Mouse (Mus musculus) cerebellum, postnatal 25 days (tissue): ENCODE results near the gene Igf2r.
A peak's percentile ranks its signal among the peaks of the same experiment; 100 is the strongest.

Source experiments
- DNase-seq, 2 experiments: peaks; one replicate each; pipeline ENCODE4 v3.0.0; 2021; ENCODE audit warnings: mixed read lengths in 2 of 2

Igf2r gene

DNA sequence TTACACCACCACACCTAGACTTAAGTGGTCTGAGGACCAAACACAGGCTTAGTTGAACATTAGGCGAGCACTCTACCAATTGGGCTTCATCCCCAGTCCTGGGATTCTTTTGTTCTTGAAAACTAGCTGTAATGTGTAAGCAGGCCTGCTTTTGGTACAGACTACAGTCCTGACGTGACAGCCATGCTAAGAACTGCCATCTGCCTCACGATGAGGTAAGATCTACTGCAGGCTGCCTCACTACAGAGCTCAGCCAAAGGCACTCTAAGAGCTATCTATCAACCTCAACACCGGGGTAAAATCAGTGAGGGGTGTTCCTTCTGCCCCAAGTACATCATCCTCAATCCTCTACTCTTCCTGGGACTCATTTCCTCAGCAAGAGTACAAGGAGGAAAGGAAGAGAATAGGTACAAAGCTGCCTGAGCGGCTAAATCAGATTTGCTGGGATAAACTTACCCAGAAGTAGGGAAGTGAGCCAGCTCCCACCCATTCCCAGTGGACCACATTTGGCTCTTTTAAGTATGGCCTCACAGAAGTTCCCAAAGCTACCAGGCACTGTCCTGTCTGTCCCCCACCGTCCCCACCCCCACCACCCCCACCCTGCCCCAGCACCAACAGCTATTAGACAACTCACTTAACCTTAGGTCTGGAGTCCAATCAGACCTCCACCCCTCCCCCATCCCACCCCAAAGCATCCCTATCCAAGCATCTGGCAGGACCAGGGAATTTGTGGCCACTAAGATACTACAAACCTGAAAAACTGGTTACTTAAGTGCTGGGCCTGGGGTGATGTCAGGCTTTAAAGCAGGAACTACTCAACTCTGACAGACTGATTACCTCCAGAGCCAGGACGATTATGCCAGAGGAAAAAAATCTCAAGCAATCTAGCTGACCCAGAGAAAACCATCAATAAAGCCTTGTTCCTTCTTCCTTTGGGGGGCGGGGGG lies 19.8 kb downstream of the Igf2r start:
- no peak for DNase-seq

DNA sequence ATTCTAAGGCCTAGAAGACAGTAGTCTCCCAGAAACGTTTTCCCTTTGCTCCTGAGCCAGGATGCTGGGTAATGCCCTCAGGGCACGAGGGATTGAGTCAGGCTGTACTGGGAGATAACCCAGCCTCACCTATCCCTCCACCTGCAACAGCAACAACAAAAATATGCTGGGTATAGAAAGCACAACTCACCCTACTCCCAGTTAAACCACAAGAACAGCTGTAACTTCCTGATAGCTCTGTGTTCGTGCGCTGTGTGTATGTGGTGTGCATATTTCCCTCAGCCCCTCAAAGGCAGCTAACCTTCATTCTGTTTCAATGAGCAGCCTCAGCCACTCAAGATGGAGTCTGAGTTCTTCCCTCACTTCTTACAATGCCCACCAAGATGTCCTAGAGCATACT lies 23.7 kb downstream of the Igf2r start:
- no peak for DNase-seq

DNA sequence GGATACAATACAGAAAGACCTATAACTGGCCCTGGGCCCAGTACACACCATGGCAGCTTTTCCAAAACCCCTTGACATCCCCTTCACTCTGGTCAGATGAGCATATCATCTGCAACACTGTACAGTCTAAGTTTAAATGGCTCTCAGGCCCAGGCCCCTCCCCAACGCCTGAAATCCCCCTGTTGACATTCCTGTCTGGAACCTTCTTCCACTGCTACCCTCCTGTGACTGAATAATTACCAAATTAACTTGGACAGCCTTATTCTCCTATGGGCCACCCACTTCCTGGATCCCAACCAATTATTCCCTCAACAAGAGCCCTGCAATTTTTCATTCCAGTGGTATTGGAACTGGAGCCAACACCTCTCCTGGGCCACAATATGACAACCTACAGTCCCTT lies 25.4 kb downstream of the Igf2r start:
- no peak for DNase-seq

DNA sequence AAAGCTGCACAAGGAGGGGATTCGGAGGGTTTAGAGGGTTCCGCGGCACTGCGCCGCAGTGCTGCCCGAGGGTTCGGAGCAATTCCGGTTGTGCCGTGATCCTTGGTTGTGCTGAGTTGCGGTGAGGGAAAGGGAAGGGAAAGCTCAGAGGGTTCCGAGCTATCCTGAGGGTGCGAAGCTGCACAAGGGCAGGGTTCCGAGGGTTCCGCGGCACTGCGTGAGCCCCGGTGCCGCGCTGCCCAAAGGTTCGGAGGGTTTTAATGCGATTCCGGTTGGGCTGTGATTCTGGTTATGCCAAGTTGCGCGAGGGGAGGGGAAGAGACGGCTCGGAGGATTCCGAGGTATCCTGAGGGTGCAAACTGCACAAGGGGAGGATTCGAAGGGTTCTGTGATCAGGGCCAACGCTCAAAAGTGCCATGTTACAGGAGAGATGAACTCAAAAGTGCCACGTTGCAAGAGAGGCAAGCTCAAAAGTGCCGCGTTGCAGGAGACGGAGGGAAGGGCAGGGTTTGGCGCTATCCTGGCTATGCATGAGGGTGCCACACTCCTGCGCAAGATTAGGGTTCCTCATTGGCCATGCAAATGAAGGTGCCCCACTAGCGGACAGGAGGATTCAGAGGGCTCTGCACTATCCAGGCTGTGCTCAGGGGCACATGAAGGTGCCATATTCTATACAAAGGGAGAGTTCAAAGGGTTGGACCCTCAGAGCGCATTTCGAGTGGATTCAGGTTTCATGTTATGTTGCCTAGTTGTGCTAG lies 27.1 kb downstream of the Igf2r start:
- peak; percentile 62 for DNase-seq

DNA sequence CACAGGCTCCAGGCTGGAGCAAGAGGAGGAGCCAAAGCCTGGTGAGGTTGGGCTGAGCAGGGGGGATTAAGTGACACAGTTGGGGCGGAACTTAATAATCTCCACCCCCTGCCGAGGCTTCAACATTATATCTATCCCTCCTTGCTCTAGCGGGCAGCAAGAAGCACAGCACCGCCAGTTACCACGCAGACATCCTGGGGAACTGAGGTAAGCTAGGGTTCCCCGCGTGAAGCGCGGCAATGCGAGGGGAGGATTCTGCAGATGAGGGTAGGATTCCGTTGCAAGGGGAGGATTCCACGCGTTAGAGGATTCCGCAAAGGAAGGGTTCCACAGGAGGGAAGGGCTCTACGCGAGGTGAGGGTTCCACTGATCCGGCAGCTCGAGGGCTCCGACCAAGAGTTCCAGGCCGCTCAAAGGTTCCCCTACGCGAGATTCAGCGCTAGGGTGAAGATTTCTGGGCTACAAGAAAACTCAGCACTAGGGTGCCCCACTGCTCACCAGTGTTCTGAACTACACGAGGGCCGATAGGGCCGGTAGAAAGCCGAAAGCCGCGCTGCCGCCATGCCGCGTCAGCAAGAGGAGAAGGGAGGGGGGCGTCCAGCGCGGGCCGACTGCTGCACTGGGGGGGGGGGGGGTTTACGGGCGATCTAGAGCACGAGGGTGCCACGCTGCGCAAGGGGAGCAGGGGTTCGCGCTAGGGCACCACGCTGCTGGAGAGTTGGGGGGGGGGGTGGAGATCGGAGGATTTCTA lies 28.1 kb downstream of the Igf2r start:
- peak; percentile 73 to 76 for DNase-seq

DNA sequence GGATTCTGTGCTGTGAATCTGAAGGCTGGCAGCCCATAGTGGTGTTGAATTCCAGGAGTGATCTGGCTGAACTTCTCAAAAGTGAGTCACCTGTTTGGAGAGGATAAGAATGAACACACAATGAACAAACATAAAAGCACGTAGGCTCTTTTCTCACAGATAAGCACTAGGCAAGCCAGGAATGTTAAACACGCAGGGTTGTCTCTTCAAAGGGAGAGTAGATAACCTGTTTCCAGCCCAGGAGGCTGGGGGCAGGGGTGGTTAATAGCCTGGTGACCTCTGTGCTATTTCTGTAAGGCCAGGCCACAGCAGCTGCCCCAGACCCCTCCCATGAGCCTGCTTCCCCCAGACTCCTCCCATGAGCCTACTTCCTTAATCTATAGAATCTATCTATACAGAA lies 29.1 kb downstream of the Igf2r start:
- no peak for DNase-seq

DNA sequence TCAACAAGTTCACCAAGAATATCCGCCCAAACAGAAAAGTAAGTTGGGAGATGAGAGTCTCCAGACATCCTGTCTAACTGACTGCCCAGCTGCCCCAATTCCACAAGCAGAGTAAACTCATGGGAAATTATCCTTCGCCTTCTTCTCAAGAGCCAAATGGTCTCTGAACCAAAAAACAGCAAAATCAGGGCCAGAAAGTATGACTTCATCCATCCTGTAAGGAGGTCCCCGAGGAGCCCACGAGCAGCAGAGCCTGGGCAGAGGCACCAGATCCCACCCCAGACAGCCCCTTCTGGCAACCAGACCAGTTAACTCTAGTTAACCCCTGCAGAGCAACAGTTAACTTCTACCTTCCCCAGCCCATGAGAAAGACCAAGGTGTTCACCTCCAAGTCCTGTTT lies 29.9 kb downstream of the Igf2r start:
- DNase-seq, result no peak

DNA sequence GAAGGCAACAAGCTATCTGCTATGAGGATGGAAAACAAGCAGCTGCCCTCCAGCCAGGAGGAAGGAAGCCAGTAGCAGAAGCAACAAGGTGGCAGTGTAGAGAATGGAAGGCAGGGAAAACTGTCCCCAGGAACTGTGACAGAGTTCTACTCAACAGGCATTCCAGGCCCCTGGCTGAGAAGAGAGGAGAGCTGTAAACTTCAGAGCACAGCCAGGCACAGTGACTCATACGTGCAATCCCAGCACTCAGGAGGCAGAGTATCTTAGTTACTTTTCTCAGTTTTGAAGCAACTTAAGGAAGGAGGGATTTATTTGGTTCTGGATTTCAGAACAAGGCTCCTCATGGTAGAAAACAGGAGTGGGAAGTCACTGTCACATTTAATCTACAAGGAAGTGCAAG lies 31.5 kb downstream of the Igf2r start:
- no peak for DNase-seq

DNA sequence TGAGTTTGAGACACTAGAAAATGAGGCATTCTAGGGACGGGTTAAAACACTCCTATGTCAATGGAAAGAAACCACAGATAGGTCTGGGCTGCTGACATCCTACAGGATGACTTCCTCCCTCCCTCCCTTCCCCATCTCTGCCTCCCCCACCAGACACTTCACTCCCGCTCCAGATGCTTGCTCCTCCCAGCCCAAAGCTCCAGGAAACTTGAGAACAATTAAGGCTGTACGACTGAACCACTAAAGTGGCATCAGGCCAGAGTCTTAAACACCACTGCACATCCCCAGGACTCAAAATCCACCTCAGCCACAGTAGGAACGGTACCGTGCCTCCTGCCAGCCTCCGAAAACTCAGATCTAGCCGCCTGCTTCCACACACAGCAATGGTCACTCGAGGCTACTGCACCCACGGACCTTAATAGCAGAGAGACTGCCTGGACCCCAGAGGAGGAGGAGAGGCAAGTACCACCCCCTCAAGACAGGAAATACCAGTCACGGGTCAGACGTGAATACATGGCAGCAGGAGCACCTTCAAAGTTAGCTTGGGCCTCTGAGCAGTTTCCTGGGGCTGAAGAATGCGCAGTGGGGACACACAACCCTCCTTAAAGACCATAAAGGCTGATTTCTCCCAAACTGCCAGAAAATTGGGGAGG lies 35.1 kb downstream of the Igf2r start:
- no peak for DNase-seq

DNA sequence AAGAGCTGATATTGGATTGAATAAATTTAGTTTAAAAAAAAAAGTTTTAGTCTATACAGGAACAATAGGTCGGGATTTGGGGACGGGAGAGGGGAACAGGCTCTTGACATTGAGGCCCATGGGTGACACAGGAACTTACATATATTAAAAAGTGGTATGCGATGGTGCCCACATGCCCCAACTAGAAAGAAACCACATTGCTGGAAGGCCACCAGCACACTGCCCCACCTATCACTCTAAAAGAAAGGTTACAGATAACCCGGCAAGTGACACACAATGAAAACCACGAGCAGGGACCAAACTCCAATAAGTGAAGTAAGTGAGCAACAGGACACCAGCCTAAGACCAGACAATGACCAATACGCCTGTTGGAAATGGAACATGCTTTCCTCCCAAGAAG lies 36.3 kb downstream of the Igf2r start:
- DNase-seq, result no peak

DNA sequence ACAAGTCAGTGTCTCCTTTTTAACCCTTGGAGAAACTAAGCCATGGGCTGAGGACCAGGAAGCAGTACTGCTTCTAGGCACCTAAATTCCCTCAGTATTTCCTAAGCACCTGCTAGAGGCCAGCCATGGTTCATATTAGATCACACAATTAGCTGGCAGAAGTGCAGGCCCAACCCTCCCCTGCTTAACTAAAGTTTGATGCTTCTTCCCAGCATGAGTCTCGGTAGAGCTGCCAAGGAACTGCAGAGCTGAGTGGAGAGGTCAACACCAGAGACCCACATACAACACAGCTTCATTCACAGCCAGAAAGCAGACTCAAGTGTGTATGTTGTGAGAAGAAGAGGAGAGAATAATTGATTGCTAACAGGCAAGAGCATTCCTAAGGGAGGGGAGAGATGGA lies 40.9 kb downstream of the Igf2r start:
- DNase-seq, result peak; percentile 62 to 77

DNA sequence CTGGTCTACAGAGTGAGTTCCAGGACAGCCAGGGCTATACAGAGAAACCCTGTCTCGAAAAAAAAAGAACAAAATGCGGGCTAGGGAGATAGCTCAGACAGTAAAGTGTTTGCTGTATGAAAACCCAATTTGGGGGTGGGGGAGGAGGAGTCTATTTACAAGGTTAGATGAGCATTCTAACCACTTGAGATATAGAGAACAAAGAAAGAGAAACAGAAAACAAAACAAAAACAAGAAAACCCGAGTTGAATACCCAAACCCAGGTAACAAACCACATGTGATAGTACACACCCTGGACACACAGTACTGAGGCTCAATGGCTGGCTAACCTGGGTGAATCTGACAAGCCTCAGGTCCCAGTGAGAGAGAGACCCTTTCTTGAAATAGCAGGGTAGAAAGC lies 41.7 kb downstream of the Igf2r start:
- DNase-seq, result no peak

DNA sequence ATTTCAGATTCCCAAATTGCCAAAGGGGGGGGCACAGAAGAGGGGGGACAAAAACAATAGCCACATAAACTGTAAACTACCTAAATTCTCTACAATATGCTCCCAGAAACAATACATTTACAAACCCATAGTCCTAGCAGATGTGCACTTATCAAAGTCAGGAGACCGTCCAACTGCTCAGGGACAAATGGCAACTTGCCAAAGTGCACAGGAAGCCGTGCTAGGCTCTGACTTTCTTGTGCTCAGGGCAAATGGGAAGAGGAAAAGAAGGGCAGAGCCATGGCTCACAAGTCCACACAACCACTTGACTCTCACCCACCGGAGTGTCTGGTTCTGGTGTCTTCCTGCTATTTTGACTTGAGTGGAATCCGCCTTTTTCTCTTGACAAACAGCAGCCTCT lies 43.6 kb downstream of the Igf2r start:
- DNase-seq, result peak; percentile 40 to 58

DNA sequence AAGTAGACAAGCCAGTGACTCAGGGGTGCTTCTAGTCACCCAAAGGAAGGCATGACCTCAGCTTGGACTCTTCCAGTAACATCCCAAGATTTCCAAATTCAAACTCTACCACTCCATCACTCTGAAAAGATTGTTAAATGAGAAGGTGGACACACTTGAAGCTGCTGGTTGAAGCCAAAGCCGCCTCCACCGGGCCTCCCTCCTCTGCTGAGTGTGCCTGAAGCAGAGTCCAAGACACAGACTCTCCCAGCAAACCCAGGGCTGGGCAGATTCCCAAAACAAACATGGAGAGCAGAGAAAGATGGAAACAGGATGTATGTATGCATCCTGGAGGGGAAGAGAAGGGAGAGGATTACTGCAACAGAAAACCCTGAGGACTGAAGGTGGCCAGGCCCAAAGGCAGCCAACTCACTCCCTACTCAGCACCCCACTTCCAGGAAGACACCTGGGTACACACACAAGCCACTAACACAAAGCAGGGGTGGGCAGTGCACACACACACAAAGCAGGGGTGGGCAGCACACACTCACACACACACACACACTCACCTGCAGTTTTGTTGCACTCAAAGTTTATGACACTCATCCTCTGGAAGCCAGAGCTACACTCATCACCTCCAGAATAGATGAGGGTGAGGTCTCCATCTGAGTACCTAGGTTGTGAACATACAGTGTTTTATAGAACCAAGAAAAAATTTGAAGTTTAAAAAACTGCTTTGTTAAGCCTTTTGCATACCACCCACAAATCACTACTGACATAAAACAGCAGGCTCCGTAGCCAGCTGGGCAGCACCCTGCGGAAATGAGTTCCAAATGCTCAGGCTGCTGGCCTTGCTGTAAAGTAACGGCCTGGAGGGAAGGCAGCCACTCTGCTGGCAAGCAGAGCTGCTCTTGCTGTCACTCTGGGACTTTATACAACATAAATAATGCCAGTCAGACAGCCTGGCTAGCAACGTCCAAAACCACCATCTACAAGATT lies 44.4 kb downstream of the Igf2r start:
- peak; percentile 57 to 59 for DNase-seq

DNA sequence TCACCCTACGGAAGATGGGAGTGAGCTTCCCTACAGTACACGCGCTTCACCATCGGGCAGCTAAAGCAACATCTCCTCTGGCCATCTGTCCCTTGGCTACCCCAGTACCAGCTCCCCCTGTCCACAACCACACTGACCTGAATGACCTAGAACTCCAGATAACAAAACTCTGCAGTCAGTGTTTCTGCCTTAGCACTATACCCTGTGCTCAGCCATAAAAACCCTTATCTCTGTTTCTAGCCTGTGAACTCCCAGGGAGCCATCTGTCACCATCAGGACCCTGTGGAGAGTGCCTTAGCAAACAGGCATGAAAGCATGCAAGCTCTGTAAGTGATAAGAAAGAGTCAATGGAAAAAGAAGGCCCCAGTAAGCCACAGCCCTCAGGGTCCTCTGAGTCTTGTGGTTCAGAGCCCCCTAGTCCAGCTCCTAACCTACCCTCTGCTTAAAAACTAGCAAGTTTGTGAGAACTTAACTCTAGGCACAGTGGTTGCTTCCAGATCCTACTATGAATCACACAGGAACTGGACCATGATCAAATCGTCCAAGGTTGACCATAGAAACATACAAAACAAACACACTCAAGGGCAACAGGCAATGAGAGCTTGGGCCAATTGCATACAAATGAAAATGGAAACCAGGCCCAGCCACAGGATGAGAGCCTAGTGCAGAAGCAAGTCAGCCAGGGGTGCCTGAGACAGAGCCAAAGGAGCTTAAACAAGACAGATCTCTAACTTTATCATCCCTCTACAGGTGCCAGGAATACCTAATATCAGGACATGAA lies 45.3 kb downstream of the Igf2r start:
- DNase-seq, result peak; percentile 48 to 57

DNA sequence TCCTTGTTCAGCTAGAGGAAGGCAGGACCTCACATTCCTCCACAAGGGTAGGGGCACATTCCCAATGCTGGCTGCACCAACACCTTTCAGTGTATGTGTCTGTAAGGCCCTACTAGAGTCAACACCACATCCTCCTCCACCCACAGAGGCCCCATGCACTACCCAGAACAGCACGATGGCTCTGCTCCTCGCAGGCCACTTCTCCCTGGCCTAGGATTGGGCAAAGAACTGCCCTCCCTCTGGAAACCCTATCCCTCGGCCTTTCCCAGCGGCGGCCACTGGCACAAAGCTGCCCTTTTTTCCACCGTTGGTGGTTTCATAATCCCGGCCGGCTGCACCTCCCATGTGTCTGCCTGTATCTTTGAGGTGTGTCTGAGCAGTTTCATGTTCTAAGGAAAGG lies 46.8 kb downstream of the Igf2r start:
- DNase-seq, result peak in 1 of 2 experiments; percentile 35

DNA sequence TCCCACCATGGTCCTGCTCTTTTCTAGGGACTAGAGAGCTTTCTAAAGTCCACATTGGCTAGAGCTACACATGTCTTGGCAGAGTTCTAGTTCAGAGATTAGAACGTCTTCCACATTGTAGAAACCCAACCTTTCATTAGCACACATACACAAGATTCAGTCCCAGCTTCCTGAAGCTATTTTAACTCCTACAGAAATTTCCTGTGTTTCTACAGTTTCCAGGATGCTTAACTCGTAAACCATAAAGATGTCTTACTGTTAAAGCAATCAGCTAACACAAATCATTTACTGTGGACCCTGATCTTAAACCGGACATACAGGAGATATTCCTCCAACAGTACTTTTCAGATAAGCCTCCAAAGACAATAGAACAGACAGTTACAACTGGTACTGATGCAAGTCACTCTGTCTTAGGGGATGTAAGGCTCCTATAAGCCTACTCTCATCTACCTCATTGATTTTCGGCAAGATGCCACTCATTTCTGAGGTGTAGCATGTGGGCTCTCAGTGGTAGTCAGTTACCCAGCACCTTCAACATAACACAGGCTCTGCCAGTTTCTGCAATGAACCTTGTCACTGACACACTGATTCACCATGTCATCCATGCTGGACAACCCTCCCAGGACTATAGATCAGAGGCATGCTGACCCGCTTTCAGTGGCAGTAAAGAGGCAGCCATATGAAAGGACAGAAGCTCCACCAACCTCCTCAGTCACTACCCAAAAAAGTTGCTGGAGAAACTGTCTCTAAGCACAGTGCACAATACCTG lies 48.2 kb downstream of the Igf2r start:
- peak in 1 of 2 experiments; percentile 51 for DNase-seq

DNA sequence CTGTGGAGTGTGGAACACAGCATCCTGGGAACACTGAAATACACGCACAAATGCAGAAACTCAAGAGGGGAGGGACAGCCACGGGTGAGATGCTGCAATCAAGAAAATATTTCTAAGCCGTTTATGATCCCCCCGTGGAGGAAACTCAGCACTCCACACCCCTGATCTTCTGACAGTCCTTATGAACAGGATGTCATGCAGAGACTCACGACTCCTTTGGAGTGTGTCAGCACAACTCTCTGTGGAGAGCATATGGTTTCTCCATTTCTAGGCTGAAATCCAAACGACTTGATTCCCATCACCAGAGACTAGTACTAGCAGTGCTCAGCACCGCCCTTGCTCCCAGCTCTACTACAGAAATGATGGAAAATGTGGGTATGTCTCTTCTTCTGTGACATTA lies 51.2 kb downstream of the Igf2r start:
- peak; percentile 70 to 71 for DNase-seq

DNA sequence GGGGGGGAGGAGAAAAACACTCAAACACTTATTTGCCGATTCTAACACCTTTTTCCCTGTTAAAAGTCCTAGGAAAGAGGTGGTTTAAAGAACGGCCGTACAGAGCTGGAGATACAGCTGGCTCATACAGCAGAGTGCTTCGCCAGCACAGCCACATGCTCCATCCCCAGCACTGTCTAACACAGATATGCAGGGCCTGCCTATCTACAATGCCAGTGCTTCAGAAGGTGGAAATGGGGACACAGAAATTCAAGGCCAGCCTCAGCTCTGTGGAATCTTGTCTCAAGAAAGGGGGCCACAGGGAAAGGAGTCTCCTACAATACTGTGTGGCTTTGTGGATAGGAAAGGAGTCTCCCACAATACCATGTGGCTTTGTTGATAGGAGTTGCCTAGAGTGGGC lies 52.0 kb downstream of the Igf2r start:
- peak; percentile 34 to 43 for DNase-seq

DNA sequence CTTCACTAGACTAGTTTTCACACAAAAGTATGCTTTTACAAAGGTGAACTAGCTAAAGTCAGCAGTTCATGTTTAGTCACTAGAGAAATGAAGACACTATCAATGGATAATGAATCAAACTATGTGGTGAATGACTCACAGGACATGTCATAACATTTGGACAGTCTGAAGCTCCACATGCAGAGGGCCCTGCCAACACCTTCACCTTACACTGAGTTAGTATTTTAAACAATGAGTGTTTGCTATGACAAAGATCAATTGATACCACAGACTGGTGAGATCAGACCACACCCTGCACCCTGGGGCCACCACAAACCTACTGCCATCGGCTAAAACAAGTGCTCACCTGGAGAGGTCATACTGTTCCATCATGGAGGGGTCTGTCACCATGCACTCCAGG lies 54.4 kb downstream of the Igf2r start:
- DNase-seq, result no peak
